Mouse (Mus musculus) forebrain, embryonic 16.5 days (tissue): ENCODE results near the gene Ccdc7a. TPM values are rescaled to one million over a fixed set of nuclear protein-coding genes. Genes with fewer than 3 reads are reported as not detected.
"Not testable (repeated sequence)": the region's sequence is repeated elsewhere in the genome, so short reads cannot be mapped to it uniquely, and the experiment has no call there.

Experiments used
- ATAC-seq: fragments of 200-750 bp; cut with Nextera tagmentation; 2 replicates; pipeline ENCODE4 v1.8.0; 2017; ENCODE audit warnings: mild to moderate bottlenecking, moderate library complexity
- H3K27ac ChIP-seq: fragments of 300-500 bp; sonication (generic); 2 replicates; pipeline ENCODE4 v1.5.1; 2014; ENCODE audit warnings: low read length, control low read depth
- H3K27me3 ChIP-seq: fragments of 300-500 bp; sonication (generic); replicated peaks from 2 replicates; pipeline ENCODE4 v1.6.1; 2014; ENCODE audit warnings: low read length; ENCODE audit not compliant: control insufficient read depth, insufficient read depth
- H3K36me3 ChIP-seq: fragments of 300-500 bp; sonication (generic); 2 replicates; pipeline ENCODE4 v1.6.1; 2014; ENCODE audit not compliant: control insufficient read depth, insufficient read depth
- H3K4me1 ChIP-seq: fragments of 300-500 bp; sonication (generic); replicated peaks from 2 replicates; pipeline ENCODE4 v1.6.1; 2014; ENCODE audit warnings: low read length; ENCODE audit not compliant: control insufficient read depth, insufficient read depth
- H3K4me2 ChIP-seq: fragments of 300-500 bp; sonication (generic); 2 replicates; pipeline ENCODE4 v1.6.1; 2014; ENCODE audit warnings: mild to moderate bottlenecking, low read length, control low read depth
- H3K4me3 ChIP-seq: fragments of 300-500 bp; sonication (generic); replicated peaks from 2 replicates; pipeline ENCODE4 v1.5.1; 2014; ENCODE audit warnings: mild to moderate bottlenecking, low read length, control low read depth
- H3K9ac ChIP-seq: fragments of 300-500 bp; sonication (generic); replicated peaks from 2 replicates; pipeline ENCODE4 v1.6.1; 2014; ENCODE audit warnings: low read depth, low read length, control low read depth
- H3K9me3 ChIP-seq: fragments of 300-500 bp; sonication (generic); 2 replicates; pipeline ENCODE4 v1.6.1; 2016; ENCODE audit warnings: low read length; ENCODE audit not compliant: control insufficient read depth
- WGBS: fragments of 180-500 bp; shearing (Covaris S2); extraction: QIAGEN DNeasy Blood & Tissue Kit; methylation state at CpG from one replicate; pipeline ENCODE4 v1.1.7; 2014; 5-methylcytosine and 5-hydroxymethylcytosine counted together
- polyA plus RNA-seq: library from polyadenylated mRNA; unstranded; fragments of >200 nt; fragmentation: Nextera tagmentation; extraction: Ambion mirVana; gene quantifications from 2 replicates; pipeline ENCODE4 v1.2.1, GENCODE M21; 2015

Ccdc7a gene
- not detected in 2 replicates for polyA plus RNA-seq

DNA sequence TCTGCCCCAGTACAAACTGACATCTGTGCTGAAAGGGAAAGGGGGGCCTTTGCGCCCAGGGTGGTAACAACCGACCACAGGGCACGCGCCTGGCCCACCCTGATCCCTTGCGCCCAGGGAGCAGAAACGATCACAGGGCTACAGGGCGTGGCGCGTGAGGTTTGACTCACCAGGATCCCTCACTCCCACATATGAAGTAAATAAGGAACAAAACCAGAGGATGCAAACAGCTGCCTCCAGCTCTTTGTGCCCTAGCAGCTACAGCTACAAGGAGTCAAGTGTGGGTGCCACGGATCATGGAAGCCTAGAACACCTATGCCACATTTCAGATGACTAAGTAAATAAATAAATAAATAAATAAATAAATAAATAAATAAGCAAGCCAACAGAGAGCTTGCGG, at the start of gene Ccdc7a:
Ccdc7a (minus strand) TSS at position 101 of the 400 bp plus-strand sequence.
- H3K27me3 ChIP-seq, H3K4me2 ChIP-seq, H3K27ac ChIP-seq, H3K36me3 ChIP-seq, ATAC-seq, H3K9me3 ChIP-seq, H3K4me1 ChIP-seq, H3K4me3 ChIP-seq, H3K9ac ChIP-seq: not testable (repeated sequence)
- 89% methylated on average over 2 of the region's 11 CpGs for WGBS

DNA sequence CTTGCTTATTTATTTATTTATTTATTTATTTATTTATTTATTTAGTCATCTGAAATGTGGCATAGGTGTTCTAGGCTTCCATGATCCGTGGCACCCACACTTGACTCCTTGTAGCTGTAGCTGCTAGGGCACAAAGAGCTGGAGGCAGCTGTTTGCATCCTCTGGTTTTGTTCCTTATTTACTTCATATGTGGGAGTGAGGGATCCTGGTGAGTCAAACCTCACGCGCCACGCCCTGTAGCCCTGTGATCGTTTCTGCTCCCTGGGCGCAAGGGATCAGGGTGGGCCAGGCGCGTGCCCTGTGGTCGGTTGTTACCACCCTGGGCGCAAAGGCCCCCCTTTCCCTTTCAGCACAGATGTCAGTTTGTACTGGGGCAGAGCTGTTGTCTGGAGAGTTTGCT, 1.5 kb upstream of the Ccdc7a start, which contains the start of gene Ccdc7b:
Ccdc7b (plus strand) TSS at position 301 of the 400 bp plus-strand sequence.
- H3K27me3 ChIP-seq, H3K9ac ChIP-seq, H3K4me1 ChIP-seq, H3K9me3 ChIP-seq, ATAC-seq, H3K27ac ChIP-seq, H3K36me3 ChIP-seq, H3K4me3 ChIP-seq, H3K4me2 ChIP-seq: not testable (repeated sequence)
- WGBS: 60% methylated on average over 1 of the region's 10 CpGs

DNA sequence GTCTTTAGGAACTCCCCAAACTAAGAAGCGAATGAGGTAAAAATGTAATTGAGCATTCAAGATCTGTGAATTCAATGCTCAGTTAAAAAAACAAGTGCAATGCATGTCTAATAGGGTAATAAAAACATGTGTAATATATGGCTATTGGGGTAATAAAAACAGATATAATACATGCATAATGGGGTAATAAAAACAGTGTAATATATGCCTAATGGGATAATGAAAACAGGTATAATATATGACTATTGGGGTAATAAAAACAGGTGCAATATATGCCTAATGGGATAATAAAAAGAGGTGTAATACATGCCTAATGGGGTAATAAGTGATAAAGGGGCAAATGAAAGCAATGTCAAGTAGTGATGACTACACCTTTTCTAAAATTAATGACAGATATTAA, 73.9 kb downstream of the Ccdc7a start:
- no peak overlapping the region for H3K27ac ChIP-seq
- 95% methylated on average over 1 of the region's 1 CpGs for WGBS
- H3K27me3 ChIP-seq: no peaks in the 10 kb centered on the region
- H3K36me3 ChIP-seq: no peaks in the 10 kb centered on the region
- no peaks in the 10 kb centered on the region for H3K4me1 ChIP-seq
- no peak overlapping the region for H3K4me3 ChIP-seq
- H3K4me2 ChIP-seq: no peak overlapping the region
- ATAC-seq: no peak
- no peak overlapping the region for H3K9ac ChIP-seq
- H3K9me3 ChIP-seq: no peaks in the 10 kb centered on the region

DNA sequence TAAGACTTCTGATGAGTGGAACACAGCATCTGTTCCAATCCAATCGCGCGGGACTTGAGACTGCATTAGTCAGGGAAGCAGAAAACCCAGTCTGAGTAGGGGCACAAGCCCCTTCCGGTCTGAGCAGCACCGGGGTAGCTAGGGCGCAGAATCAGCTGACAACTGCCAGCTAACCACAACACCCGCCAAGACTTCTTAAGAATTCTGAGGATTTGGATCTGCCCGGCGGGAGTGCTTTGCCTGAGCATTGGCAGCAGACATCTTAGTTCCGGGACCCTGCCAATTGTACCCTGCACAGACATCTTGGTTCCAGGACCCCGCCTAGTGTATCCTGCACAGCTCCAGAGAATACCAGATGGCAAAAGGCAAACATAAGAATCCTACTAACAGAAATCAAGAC, 116.4 kb downstream of the Ccdc7a start:
- H3K4me3 ChIP-seq, H3K27me3 ChIP-seq, H3K4me1 ChIP-seq, H3K9me3 ChIP-seq, ATAC-seq, H3K36me3 ChIP-seq, H3K9ac ChIP-seq, H3K27ac ChIP-seq, H3K4me2 ChIP-seq: not testable (repeated sequence)
- WGBS: 83% methylated on average over 11 of the region's 11 CpGs

- H3K27me3 ChIP-seq, H3K4me3 ChIP-seq, H3K4me1 ChIP-seq, H3K9ac ChIP-seq, H3K27ac ChIP-seq, H3K9me3 ChIP-seq, H3K36me3 ChIP-seq: not testable (repeated sequence)
- peak; percentile 68; the same call in 1 of the 2 replicates for ATAC-seq
- WGBS: 3% methylated on average over 6 of the region's 6 CpGs
- 0 out of 2 replicates have a peak overlapping the region, but pooled peaks have one; percentile 19 for H3K4me2 ChIP-seq
Measured at GRCm38 (mm10) chr8:128941022-128941641, 124.2 kb downstream of the Ccdc7a start.

- WGBS: 65% methylated on average over 4 of the region's 4 CpGs
- H3K27me3 ChIP-seq: no peaks in the 10 kb centered on the region
- no peak overlapping the region for H3K27ac ChIP-seq
- H3K9ac ChIP-seq: no peak overlapping the region
- H3K9me3 ChIP-seq: no peaks in the 10 kb centered on the region
- ATAC-seq: no peak
- no peak overlapping the region for H3K4me3 ChIP-seq
- no peaks in the 10 kb centered on the region for H3K4me1 ChIP-seq
- H3K36me3 ChIP-seq: no peaks in the 10 kb centered on the region
- no peak overlapping the region for H3K4me2 ChIP-seq
Measured at GRCm38 (mm10) chr8:128933446-128933845, 131.9 kb downstream of the Ccdc7a start.

- Histone ChIP-seq H3K9me3 (no peaks in the 10 kb centered on the region), H3K4me3 (no peak overlapping the region), H3K36me3 (no peaks in the 10 kb centered on the region), H3K4me1 (no peaks in the 10 kb centered on the region), H3K27me3 (no peaks in the 10 kb centered on the region), H3K4me2 (no peak overlapping the region), H3K9ac (no peak overlapping the region), H3K27ac (no peak overlapping the region)
- ATAC-seq: peak; percentile 64
- WGBS: 44% methylated on average over 3 of the region's 3 CpGs
Measured at GRCm38 (mm10) chr8:128882719-128883118, 182.6 kb downstream of the Ccdc7a start.

- Histone ChIP-seq H3K9me3 (no peaks in the 10 kb centered on the region), H3K36me3 (no peaks in the 10 kb centered on the region), H3K4me2 (no peak overlapping the region), H3K9ac (no peak overlapping the region), H3K4me1 (no peaks in the 10 kb centered on the region), H3K27me3 (no peaks in the 10 kb centered on the region), H3K4me3 (no peak overlapping the region), H3K27ac (no peak overlapping the region)
- WGBS: 61% methylated on average over 5 of the region's 5 CpGs
- no peak for ATAC-seq
Measured at GRCm38 (mm10) chr8:128843749-128844148, 221.6 kb downstream of the Ccdc7a start.

- H3K9me3 ChIP-seq: no peaks in the 10 kb centered on the region
- no peak overlapping the region for H3K27ac ChIP-seq
- no peak for ATAC-seq
- H3K4me1 ChIP-seq: no peaks in the 10 kb centered on the region
- WGBS: 83% methylated on average over 4 of the region's 4 CpGs
- no peaks in the 10 kb centered on the region for H3K36me3 ChIP-seq
- H3K4me3 ChIP-seq: no peak overlapping the region
- H3K4me2 ChIP-seq: no peak overlapping the region
- H3K9ac ChIP-seq: no peak overlapping the region
- H3K27me3 ChIP-seq: no peaks in the 10 kb centered on the region
Measured at GRCm38 (mm10) chr8:128812521-128812920, 252.8 kb downstream of the Ccdc7a start.

DNA sequence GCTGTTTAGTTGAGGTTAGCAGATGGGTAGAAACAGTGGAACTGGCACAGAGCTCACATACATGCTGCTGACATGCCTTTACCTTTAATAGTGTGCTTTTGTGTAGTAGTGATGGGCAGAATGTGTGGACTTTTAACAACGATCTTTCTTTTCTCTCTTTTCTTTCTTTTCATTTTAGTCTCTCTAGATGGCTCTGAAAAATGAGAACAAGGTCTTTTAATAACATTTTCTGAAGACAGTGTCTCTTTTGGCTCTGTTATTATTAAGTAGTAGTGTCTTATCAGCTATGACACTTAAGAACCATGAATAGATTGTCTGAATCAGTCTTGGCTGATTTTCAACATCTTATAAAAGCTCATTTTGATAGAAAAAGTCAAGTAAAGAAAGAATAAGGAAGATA, 266.7 kb downstream of the Ccdc7a start, which contains the start of gene Gm3952:
Gm3952 (minus strand) TSS at position 101 of the 400 bp plus-strand sequence.
- Histone ChIP-seq H3K27me3 (no peaks in the 10 kb centered on the region), H3K4me1 (no peaks in the 10 kb centered on the region), H3K36me3 (no peaks in the 10 kb centered on the region), H3K27ac (no peak within 1 kb of the TSS), H3K9ac (no peak within 1 kb of the TSS), H3K9me3 (no peaks in the 10 kb centered on the region), H3K4me2 (no peak within 1 kb of the TSS), H3K4me3 (no peak within 1 kb of the TSS)
- no peak for ATAC-seq
- 83% methylated on average over 1 of the region's 1 CpGs for WGBS
